Mouse (Mus musculus): Measurements from ENCODE around the gene AA467197.

GRCm38 (mm10) chr2:122681379-122682137 lies 44.8 kb downstream of the AA467197 start:
- TF ChIP-seq CTCF (IDR thresholded peaks at IDR 0.05) (no peak), EP300 (IDR thresholded peaks at IDR 0.05) (no peak)

Data from lung, postnatal 0 days (tissue).